Mouse (Mus musculus): ENCODE measurements at regions not wholly inside any gene's neighbourhood (a gene's known extent, or its start where the extent isn't known, plus 50 kb on each side); places are given as distances from the start of the nearest gene placed in this dataset.

DNA sequence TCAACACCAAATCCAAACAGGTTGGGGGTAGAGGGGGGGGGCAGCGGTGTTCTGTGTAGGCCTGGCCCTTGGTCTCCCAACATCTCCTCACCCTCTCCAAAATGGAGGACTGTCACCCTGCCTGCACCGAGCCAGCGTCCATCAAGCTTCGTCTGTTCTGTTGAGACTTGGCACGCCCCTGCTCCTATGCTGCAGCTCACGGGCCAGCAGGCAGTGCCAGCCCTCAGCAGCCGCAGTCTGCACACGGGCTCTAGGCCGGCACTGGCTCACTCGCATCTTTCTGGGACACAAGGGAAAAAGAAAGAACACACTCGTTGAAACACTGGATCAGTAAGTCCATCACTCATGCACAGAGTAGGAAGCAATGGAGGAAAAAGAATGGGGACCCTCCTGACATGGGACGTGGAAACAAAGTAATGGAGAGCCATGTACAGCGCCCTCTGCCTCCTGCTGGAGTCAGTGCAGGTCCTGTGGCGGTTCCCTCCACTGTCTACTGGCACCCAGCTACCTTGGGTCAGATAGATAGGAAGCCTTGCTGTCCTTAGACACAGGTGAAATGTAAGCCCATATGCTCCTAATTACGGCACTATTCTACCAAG, 109.0 kb upstream of the 1700016C15Rik start:
- no peak for DNase-seq

DNA sequence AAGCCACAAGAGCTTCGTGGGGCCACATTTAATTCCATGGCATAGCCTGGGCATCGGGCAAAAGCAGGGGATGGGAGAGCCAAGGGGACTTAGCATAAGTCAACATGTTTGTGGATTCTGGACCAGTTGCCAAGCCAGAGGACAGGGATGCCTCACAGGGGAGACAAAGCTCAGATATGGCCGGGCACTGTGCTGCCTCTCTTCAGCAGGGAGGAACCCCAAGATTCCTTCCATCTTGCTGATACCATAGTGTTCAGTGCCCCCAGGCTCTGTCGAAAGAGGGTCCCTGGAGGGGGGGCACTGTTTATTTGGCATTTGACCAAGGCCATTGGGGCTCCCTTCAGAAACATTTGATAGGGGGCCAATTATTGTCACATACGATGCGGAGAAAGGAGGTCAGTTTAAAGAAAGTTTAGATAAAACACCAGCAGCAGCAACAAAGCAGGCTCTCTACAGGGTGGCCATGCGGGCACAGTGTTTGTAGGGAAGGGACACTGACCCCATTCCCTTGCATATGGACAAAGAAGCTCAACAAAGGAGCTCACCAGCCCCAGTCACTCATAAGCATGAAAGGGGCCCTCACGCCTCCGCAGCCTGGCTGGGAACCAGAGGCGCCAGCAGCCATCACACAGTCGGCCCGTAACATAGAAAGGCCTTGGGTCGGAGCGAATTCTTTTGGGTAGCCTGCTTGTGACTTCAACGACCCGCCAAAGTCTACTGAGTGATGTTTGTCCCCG, 107.6 kb upstream of the 1700016C15Rik start:
- no peak for DNase-seq

DNA sequence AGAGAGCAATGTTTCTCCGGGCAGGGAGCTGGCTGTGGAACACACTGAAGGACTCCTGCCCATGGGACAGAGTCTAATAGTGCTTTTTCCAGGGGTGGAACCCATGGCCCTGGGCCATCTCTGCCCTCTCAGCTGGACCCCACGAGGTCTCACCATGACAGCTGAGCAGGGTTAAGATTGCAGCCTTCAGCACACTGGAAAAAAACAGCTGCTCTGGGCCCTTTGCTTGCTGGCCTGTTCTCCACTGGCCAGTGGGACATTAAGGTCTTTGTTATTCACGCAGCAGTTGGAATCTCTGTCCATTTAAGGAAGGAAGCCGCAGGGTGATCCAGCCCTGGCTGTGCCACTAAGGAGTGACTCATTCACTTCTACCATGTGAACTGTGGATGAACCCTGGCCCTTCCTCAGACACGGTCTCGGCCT, 106.3 kb upstream of the 1700016C15Rik start:
- no peak for DNase-seq

DNA sequence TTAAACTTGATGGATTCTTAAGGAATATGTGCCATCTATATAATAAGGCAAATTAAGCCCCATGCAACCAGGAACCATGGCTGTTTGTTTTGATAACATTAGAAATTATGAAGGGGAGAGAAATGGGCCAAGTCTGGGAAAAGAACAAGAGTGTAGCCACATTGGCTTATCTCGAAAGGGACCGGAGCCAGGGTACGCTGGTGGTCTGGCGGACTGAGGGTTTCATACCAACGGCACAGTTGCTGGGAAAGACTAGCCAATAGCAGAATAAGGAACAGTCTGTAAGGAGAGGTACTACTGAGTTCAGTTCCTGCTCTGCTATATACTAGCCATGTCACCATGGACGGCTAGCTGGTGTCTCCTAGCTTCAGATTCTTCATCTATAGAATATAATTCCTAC, 105.9 kb upstream of the 1700016C15Rik start:
- DNase-seq, result no peak

DNA sequence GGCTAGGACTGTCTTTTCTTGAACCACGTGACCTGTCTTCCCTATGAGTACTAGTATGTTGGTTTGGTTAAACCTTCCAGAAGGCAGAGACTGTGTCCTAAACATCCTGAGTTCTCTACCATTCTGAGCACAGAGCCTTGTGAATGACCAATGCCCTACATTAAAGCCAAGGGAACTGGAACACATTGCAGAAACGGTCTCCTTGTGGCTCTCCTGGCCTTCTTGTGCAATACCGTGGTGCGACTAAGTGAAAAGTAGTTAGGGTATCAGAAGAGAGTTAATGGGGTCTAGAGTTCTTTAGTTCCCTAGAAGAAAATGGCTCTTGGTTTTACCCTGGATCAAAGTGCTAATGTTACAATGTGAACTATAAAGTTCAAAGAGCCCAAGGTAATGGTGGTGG, 101.8 kb upstream of the 1700016C15Rik start:
- DNase-seq, result no peak

DNA sequence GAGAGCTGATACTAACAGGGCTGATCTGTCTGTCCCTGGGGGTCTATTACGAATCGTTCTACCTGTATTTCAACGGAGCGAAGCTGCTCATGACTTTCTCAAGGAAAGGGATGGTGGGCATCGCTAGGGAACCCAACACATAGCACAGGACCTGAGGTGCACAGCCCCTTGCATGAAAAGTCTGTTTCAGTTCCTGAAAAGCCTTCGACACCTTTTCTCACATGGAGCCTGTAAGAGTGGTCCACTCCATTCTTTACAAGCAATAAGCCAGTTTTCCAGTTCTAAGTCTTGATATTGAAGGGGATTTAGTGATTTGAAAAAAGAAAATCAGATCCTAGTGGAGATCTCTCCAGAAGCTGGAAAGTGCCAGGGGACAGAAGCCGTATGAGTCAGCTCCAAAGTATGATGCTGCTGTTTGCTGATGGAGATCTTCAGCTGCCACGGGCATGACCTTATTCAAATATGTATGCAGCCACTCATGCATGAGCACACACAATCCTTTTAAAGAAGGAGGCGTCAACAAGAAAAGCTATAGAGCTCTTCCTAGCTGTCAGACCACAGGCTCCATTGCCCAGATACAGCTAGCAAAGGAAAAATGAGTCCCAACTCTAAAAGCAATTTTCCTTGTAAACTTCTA, 95.5 kb upstream of the 1700016C15Rik start:
- no peak for DNase-seq

DNA sequence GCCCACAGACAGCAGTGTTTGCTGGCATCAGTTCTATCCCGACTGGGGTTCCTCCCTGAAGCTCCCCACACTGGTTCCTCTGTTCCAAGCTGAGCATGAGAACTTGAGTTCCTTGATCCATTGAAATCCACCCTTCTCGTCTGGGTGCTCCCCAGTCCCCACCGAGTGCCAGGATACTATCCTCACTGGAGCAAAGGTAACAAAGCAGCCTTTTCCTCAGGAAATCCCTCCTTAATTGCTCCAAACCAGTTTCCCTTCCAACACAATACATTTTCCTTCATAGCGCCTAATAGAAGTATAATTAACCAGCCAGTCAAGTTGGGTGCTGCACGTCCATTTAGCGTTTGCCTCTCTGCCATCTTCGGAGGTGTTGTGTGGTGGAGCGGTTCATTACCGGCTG, 92.6 kb upstream of the 1700016C15Rik start:
- no peak for DNase-seq

DNA sequence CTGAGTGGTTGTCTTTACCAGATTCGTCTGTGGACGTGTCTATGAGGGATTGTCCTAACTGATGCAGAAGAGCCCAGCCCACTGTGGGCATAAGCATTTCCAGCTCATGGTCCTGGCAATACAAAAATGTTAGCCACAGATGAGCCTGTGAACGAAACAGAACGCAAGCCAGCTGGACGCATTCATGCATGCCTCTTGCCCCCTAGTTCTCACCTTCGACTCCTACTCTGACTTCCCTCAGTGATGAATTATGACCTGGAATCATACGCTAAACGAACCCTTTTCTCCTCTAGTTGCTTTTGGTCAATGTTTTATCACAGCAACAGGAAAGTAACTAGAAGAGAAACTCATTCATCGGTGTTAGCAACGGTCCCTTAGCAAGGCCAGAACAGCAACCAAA, 91.2 kb upstream of the 1700016C15Rik start:
- DNase-seq, result no peak

DNA sequence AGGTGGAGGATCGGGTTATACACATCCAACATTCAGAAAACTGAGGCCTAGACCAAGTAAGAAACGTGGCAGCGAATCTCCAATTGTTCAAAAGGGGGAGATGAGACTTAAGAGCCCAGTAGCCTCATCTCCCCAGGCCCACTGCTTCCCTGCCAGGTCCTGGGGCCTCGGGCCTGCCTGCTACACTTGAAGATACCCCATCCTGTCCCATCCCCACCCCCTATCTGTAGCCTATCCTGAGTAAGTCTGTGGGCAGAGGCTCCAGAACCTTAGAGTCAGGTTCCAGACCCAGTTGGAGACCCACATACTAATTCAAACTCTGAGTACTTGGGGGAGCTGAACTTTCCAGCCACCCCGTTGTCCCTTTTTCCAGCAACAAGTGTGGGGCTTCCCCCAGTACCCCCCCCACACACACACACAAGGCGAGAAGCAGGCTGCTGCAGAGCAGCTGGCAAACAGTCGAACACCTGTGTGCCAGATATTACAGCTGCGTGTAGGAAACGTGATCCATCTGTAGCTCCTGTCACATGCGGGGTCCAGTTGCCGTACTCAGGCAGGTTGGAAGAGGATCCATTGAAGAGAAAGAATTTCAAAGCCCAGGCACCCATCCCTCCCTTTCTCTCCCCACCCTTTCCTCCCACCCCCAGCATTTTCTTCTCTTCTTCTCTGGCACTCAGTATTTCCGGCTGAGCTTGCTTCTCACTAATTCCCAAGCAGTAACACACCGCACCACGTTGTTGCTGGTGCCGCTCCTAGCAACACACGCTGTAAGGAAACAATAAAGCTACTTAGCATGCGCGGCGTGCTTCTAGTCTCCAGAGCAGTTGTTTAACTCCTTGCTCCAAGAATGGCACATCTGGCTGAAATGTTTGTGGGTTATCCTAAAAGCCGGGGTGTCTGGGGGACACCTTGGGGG, 89.4 kb upstream of the 1700016C15Rik start:
- DNase-seq, result peak; percentile 14

DNA sequence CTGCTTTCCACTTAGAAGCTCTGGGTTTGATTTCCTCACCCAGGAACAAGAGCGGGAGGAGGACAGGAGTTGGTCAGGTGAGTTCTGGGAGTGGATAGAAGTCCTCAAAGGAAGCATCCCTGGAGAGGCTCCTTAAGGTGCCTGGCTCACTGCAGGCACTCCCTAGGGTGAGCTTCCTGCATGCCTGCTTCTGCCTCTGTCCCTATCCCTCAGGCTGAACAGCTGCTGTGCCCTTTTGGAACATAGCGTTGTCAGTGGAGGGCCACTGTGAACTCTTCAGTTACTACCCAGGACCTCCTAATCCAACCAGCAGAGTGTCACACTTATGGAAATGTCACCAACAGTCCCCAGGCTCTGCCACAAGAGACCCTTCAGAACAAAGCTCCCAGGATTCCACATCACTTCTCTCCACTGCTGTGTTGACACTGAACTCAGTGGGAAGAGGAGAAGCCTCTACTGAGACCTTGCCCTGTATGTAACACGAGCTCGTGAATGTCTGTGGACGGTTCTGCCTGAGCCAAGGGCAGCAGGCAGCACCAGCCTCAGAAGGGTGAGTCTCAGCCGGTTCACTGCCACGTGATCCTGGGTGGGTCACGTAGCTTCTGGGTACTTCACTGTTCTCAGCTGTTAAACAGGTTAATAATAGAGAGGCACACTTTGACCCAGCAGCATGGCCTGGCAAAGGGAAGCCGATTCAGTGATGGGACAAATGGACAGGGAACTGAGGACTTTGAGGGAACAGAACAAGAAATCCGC, 86.7 kb upstream of the 1700016C15Rik start:
- DNase-seq, result no peak

DNA sequence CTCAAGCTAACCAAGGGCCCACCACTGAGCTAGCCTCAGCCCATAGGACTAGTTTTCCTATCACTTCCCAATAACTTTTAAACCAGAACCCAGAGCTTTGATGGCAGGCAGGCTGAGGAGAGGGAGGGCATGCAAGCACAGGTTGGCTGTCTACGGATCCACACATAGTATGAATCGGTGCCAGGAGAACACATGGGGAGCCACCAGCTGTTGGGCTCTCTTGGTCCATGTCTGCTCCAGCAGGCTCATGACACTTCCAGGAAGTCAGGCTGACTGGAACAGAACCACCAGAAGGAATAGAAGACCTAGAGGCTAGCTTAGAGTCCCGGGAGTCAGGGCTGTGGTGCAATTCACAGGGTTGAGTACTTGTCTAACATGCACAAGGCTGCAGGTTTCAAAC, 86.0 kb upstream of the 1700016C15Rik start:
- DNase-seq, result no peak

DNA sequence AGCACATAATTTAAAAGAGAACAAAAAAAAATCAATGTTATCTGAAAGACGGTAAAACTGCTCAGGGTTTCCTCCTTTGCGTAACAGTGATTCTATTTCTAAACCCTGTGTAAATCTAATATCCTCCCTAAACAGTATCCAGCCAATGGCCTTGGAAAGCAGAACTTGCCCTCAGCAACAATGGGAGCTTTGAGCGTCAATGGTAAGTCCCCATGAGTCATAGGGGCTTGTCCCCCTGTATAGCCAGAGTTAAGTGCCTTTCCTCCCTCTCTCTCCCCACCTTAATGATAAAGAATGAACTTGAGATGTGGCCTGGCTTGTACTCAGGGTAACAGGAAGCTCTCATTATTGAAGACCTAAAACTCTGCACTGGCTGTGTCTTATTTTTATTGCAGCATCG, 85.4 kb upstream of the 1700016C15Rik start:
- DNase-seq, result no peak

DNA sequence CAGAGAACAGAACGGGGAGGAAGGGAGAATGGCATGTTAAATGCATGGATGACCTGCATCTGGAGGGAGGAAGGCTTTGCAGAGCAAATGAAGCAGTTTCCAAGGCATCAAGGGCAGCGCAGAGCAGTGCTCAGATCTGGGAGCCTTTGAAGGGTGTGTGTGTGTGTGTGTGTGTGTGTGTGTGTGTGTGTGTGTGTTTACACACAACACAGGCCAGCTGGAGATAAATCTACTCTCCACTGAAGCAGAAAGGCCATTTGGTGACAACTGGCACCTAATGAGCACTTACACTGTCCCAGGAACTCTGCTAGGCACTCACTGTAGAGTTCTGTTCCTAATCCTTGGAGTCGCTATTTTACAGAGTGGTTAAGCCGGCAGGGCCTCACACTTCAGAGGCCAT, 84.3 kb upstream of the 1700016C15Rik start:
- DNase-seq, result no peak

DNA sequence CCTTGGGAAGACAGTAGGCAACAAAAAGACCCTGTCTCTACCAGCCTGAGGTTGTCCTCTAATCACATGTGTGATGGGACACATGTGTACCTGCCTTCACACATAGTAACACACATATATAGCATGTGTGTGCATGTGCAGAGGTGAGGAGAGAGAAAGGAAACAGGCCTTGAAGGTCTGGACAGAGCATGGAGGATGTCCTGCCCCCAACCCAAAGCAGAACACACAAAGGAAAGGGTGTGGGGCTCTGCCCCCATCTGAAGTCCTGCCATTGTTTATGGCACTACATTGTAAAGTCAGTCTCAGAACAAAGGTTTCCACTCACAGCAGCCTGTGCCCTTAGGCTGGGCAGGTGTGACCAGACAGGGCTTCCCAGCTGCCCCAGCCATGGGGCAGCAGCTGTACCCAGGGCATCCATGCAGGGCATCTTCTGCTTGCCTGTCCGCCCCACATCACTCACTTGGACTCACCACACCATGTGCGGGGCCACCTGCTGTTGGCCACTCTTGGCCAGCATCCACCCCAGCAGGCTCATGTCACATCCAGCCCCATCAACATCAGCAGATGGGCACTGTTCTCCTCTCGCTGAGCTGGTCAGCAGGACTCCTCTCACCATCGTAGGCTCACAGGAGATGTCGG, 83.6 kb upstream of the 1700016C15Rik start:
- no peak for DNase-seq

DNA sequence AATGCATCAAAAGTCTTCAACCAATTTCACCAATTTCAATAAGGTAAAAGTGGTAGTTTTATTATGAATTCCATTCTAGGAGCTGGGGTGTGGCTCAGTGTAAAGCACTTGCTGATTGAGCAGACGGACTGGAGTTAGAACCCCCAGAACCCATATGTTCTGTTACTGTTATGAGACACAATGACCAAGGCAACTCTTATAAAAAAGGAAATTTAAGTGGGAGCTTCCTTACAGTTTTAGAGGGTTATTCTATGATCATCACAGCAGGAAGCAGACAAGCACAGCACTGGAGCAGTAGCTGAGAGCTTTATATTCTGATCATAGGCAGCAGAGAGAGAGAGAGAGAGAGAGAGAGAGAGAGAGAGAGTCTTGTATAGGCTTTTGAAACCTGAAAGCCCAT, 81.7 kb upstream of the 1700016C15Rik start:
- DNase-seq, result no peak

DNA sequence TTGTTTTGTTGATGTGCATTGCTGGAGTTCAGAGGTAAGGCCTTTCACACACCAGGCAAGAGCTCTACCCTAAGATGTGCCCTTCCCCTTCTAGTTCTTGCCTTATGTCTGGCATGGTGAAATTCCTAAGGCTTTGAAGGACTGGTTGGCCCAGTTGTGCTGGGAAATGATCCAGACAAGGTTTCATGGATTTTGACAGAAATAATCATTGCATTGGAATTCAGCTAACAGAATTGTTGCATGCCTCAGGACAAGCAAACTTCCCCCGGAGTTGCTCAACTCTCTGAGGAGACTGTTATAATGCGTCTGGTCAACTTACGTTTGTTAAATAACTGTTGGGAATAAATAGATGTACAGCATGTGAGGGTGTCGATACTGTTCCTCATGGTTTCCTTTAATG, 80.6 kb upstream of the 1700016C15Rik start:
- no peak for DNase-seq

DNA sequence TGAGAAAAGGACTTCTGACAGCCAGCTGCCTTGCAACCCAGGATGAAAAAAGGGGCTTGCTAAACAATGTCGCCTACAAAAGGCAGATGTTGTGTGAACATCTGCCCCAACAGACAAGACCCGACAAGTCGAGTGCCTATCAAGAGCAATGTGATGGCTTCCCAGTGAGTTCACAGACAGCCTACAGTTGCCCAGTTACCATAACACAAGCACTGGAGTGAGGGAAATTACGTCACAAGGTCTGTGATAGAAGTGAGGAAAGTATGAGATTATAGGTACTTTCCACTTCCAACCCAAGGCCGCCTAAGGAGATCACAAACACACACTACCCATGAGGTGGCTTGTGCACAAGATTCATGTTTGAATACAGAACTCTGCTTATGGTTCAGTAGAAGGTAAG, 78.4 kb upstream of the 1700016C15Rik start:
- no peak for DNase-seq

DNA sequence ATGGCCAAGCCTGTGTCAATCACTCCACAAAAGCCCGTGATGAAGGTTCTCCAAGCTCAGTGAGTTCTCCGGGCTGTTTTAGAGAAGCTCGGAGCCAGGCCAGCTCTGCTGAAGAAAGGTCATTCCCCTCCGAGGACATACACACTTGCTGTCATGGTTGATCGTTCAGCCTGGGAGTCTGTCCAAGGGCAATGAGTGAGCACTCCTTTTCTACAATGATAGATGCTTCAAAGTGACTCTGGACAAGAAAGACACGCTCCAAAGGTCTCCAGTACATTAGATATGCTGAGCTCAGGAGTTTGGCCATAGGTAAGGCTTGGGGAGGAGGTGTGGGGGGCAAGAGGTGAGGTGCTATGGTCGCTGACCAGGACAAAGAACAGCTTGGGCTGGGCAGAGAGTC, 66.5 kb upstream of the 1700016C15Rik start:
- DNase-seq, result no peak

DNA sequence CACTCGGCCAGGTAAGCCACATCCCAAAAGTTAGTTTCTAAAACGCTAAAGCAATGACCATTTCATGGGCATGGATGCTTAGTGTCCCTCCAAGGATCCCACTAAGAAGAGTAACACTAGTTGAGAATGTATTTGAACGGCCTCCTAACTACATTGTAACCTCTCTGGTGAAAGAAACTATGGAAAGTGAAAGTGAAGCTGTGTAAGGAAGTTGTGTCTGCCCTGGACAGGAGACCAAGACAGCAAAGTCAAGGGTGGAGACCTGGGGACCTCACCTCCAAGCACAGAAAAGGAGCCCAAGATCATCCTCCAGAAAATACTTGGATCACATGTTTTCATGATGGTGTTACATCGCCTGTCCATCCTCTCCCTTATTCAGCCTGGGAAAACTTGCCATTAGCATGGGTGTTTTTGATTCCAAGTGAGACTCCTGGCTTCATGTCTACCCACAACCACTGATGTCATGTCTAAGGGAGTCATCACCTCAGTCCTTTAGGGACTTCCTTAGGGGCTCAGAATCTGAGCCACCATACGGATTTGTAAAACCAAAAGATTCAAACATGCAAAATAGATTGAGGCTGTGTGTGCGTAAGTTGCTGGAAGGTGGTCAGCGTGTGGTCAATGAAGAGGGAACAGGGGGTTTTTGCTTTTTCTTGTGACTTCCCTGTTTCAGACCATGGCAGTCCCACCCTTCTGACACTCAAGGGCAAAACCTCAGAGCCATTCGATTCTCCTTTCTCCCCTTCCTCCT, 62.4 kb upstream of the 1700016C15Rik start:
- DNase-seq, result no peak

DNA sequence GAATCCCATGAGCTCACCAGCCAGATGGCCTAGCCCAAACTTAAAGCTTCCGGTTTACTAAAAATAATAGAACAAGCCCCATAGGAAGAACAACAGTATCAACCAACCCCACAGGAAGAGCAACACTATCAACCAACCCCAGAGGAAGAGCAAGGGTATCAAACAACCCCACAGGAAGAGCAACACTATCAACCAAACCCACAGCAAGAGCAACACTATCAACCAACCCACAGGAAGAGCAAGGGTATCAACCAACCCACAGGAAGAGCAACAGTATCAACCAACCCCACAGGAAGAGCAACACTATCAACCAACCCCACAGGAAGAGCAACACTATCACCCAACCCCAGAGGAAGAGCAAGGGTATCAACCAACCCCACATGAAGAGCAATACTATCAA, 59.0 kb upstream of the 1700016C15Rik start:
- DNase-seq, result no peak

DNA sequence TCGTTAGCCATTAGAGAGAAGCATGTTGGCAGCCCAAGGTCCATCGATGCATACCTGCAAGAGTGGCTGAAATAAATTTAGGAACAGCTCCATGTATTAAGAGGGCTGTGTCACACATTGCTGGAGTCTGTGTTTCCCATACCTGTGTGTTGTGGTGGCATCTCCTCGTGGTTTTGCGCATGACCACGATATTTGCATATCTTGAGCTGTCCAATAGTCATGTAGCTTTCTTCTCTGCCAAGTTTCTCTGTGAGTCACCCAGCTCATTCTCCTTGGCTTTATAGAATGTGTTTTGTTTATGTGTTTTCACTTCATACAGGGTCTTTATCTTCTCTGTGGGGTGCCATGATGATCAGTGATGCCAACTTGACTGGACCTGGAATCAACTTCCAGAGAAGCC, 53.0 kb upstream of the 1700016C15Rik start:
- DNase-seq, result peak; percentile 23

Data from thymus, postnatal 25 days (tissue).